Mouse (Mus musculus) adrenal gland, postnatal 10 days (tissue): ENCODE measurements at regions not wholly inside any gene's neighbourhood (a gene's known extent, or its start where the extent isn't known, plus 50 kb on each side); places are given as distances from the start of the nearest gene placed in this dataset.

Experiments used
- DNase-seq: peaks from one replicate; pipeline ENCODE4 v3.0.0; 2021; ENCODE audit warnings: mixed read lengths

DNA sequence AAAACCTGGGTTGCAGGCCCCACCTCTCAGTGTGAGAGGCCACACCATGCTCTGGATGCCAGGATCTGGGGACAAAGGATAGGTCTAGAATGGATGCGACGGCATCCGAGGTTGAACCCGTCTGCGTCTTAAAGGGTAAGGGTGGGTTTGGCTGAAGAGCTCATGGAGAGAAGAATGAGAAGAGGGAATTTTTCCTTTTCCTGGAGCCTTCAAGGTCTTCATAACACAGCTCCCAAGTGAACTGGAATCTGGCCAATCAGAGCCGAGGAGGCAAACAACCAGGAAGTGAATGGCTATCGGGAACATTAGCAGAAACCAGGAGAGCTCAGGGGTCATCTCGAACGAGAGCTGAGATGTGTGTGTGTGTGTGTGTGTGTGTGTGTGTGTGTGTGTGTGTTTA lies 320.1 kb downstream of the Med13l start:
- DNase-seq = peak; percentile 60

GRCm38 (mm10) chr5:118881886-118882285 lies 321.4 kb downstream of the Med13l start:
- DNase-seq = no peak

- DNase-seq = no peak
These were observed 327.7 kb downstream of the Med13l start for GRCm38 (mm10) chr5:118888131-118888530.

DNA sequence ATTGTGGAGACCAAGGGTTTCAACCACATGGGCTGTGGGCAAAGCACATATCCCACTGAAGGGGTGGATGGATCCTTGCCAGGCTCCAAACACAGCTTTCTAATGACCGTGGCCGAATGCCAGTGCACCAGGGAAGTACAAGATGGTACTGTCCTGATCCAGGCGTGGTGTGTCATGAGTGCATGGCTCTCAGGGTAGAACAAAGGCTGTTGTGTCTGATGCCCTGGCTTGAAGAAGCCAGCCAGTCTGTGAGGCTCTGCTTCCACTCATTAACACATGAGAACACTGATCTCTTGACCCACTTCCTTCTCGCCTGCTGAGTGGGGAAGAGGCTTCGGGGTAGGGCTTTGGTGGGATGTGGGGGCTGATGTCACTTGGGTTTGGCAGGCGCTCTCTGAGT lies 330.7 kb downstream of the Med13l start:
- DNase-seq = no peak

DNA sequence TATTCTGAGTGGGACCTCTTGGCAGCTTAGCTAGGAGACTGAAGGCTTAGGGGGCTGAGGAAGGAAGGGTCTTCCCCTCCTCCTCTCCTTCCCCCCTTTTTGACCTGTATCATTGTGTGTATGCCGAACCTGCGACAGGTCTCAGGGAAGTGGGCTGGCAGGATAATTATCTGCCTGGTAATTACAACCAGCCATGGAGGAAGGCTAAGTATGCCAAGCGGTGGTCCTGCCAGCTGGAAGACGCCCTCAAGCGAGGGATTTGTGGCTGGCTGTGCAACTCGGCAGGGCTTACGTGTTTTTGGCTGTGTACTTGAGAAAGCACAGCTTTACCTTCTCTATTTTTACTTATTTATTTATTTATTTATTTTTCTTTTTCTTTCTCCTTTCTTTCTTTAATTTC lies 347.7 kb downstream of the Med13l start:
- no peak for DNase-seq

GRCm38 (mm10) chr5:118909756-118910155 lies 349.3 kb downstream of the Med13l start:
- peak; percentile 49 for DNase-seq

- no peak for DNase-seq
These were observed 353.8 kb downstream of the Med13l start for GRCm38 (mm10) chr5:118914191-118914750.

DNA sequence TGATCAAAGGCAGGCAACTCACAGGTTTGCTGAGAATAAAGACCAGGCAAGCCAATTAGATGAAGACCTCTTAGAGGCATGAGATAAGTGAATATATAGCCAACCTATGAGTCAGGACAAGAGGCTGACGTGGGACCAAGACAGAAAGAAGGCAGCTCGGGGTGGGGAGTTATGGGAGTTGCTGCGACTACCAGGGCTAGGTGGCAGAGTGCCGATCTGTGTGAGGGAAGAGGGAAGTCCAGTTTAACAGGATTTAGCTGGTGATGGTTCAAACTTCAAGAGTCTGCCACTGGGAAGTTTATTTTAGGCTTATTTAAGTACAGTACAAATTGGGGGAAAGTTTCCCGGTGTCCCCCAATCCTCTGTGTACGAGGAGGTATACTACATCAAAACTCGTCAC lies 362.9 kb downstream of the Med13l start:
- no peak for DNase-seq

- peak; percentile 27 for DNase-seq
These were observed 368.6 kb downstream of the Med13l start for GRCm38 (mm10) chr5:118929037-118929436.

GRCm38 (mm10) chr5:118929990-118930501 lies 369.6 kb downstream of the Med13l start:
- peak; percentile 28 for DNase-seq

GRCm38 (mm10) chr5:118939336-118940039 lies 379.0 kb downstream of the Med13l start:
- no peak for DNase-seq

- DNase-seq = no peak
These were observed 383.8 kb downstream of the Med13l start for GRCm38 (mm10) chr5:118944256-118944655.

- DNase-seq = no peak
These were observed 385.6 kb downstream of the Med13l start for GRCm38 (mm10) chr5:118946090-118946489.

GRCm38 (mm10) chr5:118946994-118947393 lies 386.5 kb downstream of the Med13l start:
- DNase-seq = no peak

- DNase-seq = no peak
These were observed 387.8 kb downstream of the Med13l start for GRCm38 (mm10) chr5:118948119-118948786.

GRCm38 (mm10) chr5:118951067-118951466 lies 390.6 kb downstream of the Med13l start:
- peak; percentile 33 for DNase-seq

DNA sequence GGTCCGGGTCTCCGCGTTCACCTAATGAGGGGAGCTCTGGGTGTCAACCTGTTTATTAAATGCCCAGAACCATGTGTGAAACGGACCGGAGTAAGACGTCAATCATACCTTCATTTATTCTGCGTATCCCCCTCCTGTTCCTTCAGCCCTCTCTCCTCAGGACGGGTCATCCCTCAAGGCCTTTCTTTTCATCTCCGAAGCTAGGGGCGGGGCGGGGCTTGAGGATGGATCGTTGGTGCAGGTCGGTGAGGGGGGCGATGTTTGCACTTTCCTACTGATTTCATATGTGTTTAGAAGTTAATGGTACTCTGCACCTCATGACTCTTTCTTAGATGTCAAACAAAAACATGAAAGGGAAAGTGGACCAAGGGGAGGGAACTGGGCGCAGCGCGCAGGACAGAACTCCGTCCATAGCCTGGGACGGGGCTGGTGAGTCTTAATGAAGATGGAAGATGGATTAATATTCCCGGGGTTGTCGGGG lies 400.1 kb downstream of the Med13l start:
- DNase-seq = peak; percentile 51

GRCm38 (mm10) chr5:118961091-118961490 lies 400.6 kb downstream of the Med13l start:
- peak; percentile 70 for DNase-seq

DNA sequence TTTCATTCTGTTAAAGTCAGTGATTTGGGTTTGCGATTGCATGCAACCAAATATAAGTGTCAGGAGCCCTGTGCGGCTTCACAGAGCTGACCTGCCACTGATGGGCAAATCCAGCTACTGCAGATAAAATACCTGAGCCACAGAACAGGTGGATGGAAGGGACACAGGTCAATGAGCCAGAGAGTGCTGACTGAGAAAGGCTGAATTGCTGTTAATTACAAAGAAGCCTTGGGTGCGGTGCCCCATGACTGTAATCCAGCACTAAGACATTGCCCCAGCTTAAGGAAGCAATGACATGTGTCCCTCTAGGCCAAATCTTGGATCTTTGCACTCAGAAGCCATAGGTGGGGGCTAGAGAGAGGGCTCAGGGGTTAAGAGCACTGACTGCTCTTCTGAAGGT lies 401.7 kb downstream of the Med13l start:
- DNase-seq = no peak

GRCm38 (mm10) chr5:118963001-118963400 lies 402.5 kb downstream of the Med13l start:
- DNase-seq = no peak

- DNase-seq = no peak
These were observed 406.4 kb downstream of the Med13l start for GRCm38 (mm10) chr5:118966901-118967300.

- no peak for DNase-seq
These were observed 407.2 kb downstream of the Med13l start for GRCm38 (mm10) chr5:118967718-118968117.

DNA sequence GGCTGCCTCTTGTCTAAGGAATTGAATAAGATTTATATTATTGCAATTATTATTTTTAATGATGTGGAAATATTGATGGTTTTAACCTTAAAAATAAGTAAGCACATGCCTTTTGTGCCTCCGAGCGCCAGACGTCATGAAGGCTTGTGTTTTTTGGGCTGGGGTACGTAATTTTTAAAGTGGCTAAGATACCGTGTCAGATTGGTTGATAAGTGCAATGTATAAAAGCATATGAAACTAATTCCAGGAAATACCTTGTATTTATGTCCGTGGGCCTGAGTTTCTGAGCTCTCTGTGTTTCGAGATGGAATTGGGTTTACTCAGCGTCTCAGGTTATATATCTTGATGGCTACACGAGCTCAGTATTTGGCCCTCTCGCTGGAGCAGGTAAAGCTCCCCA lies 414.7 kb downstream of the Med13l start:
- DNase-seq = no peak
